Mouse (Mus musculus): ENCODE data around the gene Il1rl2. TPM values are rescaled to one million over a fixed set of nuclear protein-coding genes. Genes with fewer than 3 reads are reported as not detected.

Il1rl2 gene
- total and polyA plus RNA-seq, 2 experiments from 2014 or later: 0.82 to 0.84 TPM

DNA sequence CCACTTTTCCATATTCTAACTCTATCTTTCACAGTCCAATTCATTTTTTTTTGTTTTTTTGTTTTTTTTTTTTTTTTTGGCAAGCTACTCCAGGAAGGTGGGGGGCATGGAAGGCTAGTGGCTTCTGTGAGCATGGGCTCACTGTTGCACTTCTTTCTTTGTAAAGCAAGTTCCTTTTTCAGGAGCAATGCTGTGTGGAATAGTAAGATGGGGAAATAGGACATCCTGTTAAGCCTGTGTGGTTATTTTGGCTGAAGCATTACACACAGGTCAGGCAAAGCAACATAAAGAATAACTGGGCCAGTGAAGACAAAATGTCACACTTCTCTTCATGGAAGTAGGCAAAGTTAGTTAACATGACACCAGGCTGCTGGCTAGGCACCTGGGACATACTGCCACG, 85.5 kb downstream of the Il1rl2 start:
- no peak for DNase-seq (ENCODE audit: low spot score)
- Histone ChIP-seq H3K27me3 (ENCODE audit: insufficient read depth, low read length) (no peaks in the 10 kb centered on the region), H3K27ac (ENCODE audit: low read depth, low read length) (no peak overlapping the region), H3K36me3 (ENCODE audit: insufficient read depth, low read length) (no peaks in the 10 kb centered on the region), H3K9ac (replicated peaks; ENCODE audit: low read length, poor library complexity, severe bottlenecking) (no peak overlapping the region), H3K4me2 (ENCODE audit: low read depth, low read length, poor library complexity, severe bottlenecking) (no peak overlapping the region), H3K4me3 (ENCODE audit: low read depth, low read length) (no peak overlapping the region), H3K4me1 (ENCODE audit: insufficient read depth, low read length) (no peaks in the 10 kb centered on the region), H3K9me3 (ENCODE audit: low read length) (no peaks in the 10 kb centered on the region)
- WGBS: 50% methylated on average over 1 of the region's 1 CpGs
- no peak for TF ChIP-seq CTCF (IDR thresholded peaks at IDR 0.05)
- ATAC-seq (ENCODE audit: low FRiP score): no peak

DNA sequence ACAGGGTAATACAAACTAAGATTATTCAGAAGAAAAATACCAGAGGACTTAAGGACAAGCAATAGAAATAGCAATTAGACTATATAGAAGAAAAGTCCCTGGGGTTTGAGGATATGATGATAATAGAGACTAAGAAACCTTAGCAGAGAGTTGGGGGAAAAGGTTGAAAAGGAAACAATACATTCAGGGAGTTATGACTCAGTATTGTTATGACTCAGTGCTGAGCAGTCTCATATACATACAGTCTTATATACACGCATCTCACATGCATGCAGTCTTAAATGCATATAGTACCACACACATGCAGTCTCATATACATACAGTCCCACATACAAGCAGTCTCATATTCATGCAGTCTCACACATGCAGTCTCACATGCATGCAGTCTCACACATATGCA, 88.6 kb downstream of the Il1rl2 start:
- H3K9me3 ChIP-seq (ENCODE audit: low read length): no peaks in the 10 kb centered on the region
- H3K27ac ChIP-seq (ENCODE audit: low read depth, low read length): no peak overlapping the region
- ATAC-seq (ENCODE audit: low FRiP score) (no peak), DNase-seq (ENCODE audit: low spot score) (no peak)
- H3K9ac ChIP-seq (replicated peaks; ENCODE audit: low read length, poor library complexity, severe bottlenecking): no peak overlapping the region
- no peak overlapping the region for H3K4me3 ChIP-seq (ENCODE audit: low read depth, low read length)
- H3K27me3 ChIP-seq (ENCODE audit: insufficient read depth, low read length): no peaks in the 10 kb centered on the region
- H3K4me2 ChIP-seq (ENCODE audit: low read depth, low read length, poor library complexity, severe bottlenecking): no peak overlapping the region
- 94% methylated on average over 1 of the region's 1 CpGs for WGBS
- no peaks in the 10 kb centered on the region for H3K4me1 ChIP-seq (ENCODE audit: insufficient read depth, low read length)
- TF ChIP-seq CTCF (IDR thresholded peaks at IDR 0.05): no peak
- no peaks in the 10 kb centered on the region for H3K36me3 ChIP-seq (ENCODE audit: insufficient read depth, low read length)

DNA sequence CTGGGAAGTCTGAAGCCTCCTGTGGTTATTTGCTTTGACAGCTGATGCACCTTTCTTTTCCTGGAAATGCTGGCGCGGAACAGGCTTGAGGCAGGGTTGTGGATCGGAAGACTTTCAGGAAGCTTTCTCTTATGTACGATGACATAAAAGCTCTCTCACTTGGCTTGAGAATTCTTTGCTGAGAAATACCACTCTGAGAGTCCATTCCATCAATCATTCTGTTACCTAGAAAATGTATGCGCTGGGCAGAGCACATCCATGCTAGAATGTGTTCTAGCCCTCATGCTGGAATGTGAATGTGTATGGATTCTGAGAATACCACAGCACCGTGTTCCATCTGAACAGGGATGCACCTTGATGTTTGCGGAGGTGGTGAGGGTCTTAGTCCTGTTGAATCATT, 89.9 kb downstream of the Il1rl2 start:
- no peaks in the 10 kb centered on the region for H3K27me3 ChIP-seq (ENCODE audit: insufficient read depth, low read length)
- H3K9me3 ChIP-seq (ENCODE audit: low read length): no peaks in the 10 kb centered on the region
- ATAC-seq (ENCODE audit: low FRiP score) (no peak), DNase-seq (ENCODE audit: low spot score) (no peak)
- H3K4me2 ChIP-seq (ENCODE audit: low read depth, low read length, poor library complexity, severe bottlenecking): no peak overlapping the region
- no peak overlapping the region for H3K27ac ChIP-seq (ENCODE audit: low read depth, low read length)
- no peaks in the 10 kb centered on the region for H3K36me3 ChIP-seq (ENCODE audit: insufficient read depth, low read length)
- H3K4me1 ChIP-seq (ENCODE audit: insufficient read depth, low read length): no peaks in the 10 kb centered on the region
- no peak overlapping the region for H3K4me3 ChIP-seq (ENCODE audit: low read depth, low read length)
- H3K9ac ChIP-seq (replicated peaks; ENCODE audit: low read length, poor library complexity, severe bottlenecking): no peak overlapping the region
- WGBS: 82% methylated on average over 7 of the region's 7 CpGs
- TF ChIP-seq CTCF (IDR thresholded peaks at IDR 0.05): no peak

DNA sequence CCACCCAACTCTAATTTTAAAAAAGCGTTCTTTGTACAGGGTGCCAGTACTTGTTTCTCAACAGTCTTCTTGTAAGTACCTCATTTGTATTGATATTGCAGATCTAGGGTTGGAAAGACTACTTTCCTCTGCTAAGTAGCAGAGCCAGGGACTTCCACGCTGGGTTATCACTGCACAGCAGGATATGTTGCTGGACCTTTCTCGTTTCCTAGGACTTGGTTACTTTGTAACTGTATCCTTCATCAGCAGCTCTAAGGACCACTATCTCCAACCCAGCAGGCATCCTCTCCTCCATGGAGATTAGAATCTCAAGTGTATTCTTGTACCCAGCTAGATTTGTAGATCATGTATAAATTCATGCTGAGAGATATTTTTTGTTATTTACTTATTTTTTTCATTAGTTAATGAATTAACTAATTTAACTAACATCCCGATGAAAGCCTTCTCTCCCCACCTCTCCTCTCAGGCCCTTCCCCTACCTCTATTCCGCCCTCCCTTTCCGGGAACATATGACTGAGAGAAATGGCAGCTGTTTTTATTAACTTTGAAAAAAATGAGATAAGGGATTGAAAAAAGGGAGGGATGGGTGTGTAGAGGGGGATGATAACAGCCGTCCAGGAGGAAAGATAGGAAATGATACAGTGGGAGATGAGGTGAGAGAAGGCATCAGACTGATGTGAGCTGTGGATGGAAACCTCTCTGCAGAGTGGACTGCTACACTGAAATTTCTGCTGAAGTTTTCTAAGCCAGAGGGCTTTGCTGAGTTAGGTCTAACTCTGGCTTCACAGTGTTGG, 90.7 kb downstream of the Il1rl2 start:
- H3K4me2 ChIP-seq (ENCODE audit: low read depth, low read length, poor library complexity, severe bottlenecking): no peak overlapping the region
- WGBS: 71% methylated on average over 7 of the region's 7 CpGs
- no peak for ATAC-seq (ENCODE audit: low FRiP score)

DNA sequence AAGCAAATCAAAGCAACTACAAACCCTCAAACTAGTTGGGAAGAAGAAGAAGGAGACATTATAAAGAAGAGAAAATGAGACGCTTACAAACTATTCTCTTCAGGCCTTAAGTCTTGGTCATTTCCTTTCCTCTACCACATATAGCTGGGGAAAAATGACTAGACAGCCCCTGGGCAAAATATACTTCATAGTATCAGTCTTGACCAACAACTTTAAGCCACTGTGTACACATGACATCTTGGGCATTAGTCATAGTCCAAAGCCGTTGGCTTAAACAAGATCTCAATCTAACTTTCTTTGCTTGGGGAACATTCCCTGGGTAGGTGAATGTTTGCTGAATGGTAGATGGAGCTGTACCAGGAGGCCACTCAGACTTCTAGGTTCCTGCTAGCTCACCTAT, 92.6 kb downstream of the Il1rl2 start:
- WGBS: 94% methylated on average over 2 of the region's 2 CpGs
- DNase-seq (ENCODE audit: low spot score) (no peak), ATAC-seq (ENCODE audit: low FRiP score) (no peak)
- Histone ChIP-seq H3K4me2 (ENCODE audit: low read depth, low read length, poor library complexity, severe bottlenecking) (no peak overlapping the region), H3K4me1 (ENCODE audit: insufficient read depth, low read length) (no peaks in the 10 kb centered on the region), H3K9ac (replicated peaks; ENCODE audit: low read length, poor library complexity, severe bottlenecking) (no peak overlapping the region), H3K36me3 (ENCODE audit: insufficient read depth, low read length) (no peaks in the 10 kb centered on the region), H3K9me3 (ENCODE audit: low read length) (no peaks in the 10 kb centered on the region), H3K4me3 (ENCODE audit: low read depth, low read length) (no peak overlapping the region), H3K27ac (ENCODE audit: low read depth, low read length) (no peak overlapping the region), H3K27me3 (ENCODE audit: insufficient read depth, low read length) (no peaks in the 10 kb centered on the region)
- TF ChIP-seq CTCF (IDR thresholded peaks at IDR 0.05): no peak

More for the DNA sequence above, 90.7 kb downstream of the Il1rl2 start:
- no peak overlapping the region for H3K4me3 ChIP-seq (ENCODE audit: low read depth, low read length)
- no peak for TF ChIP-seq CTCF (IDR thresholded peaks at IDR 0.05)
- H3K4me1 ChIP-seq (ENCODE audit: insufficient read depth, low read length): no peaks in the 10 kb centered on the region
- no peaks in the 10 kb centered on the region for H3K9me3 ChIP-seq (ENCODE audit: low read length)
- H3K27me3 ChIP-seq (ENCODE audit: insufficient read depth, low read length): no peaks in the 10 kb centered on the region
- no peaks in the 10 kb centered on the region for H3K36me3 ChIP-seq (ENCODE audit: insufficient read depth, low read length)
- DNase-seq (ENCODE audit: low spot score): no peak
- no peak overlapping the region for H3K27ac ChIP-seq (ENCODE audit: low read depth, low read length)
- no peak overlapping the region for H3K9ac ChIP-seq (replicated peaks; ENCODE audit: low read length, poor library complexity, severe bottlenecking)

Other genes starting within 250 kb of the Il1rl2 start
- gene Il1r1, start 99.5 kb upstream of the Il1rl2 start, total RNA-seq (2014; rRNA removed): 0.71 and 1.0 TPM in 2 replicates
- gene Il1r1, start 99.5 kb upstream of the Il1rl2 start, polyA plus RNA-seq (2015; fragmentation: Nextera tagmentation; extraction: Ambion mirVana): 0.49 and 0.63 TPM in 2 replicates
- gene Il1rl1, start 105.0 kb downstream of the Il1rl2 start, total RNA-seq (2014; rRNA removed): 0.09 and 0.33 TPM in 2 replicates
- 0.04 and 0.20 TPM in 2 replicates for gene Il1rl1, start 105.0 kb downstream of the Il1rl2 start, polyA plus RNA-seq (2015; fragmentation: Nextera tagmentation; extraction: Ambion mirVana)
- not detected in 2 replicates for gene Il18r1, start 140.9 kb downstream of the Il1rl2 start, total RNA-seq (2014; rRNA removed)
- 0.05 TPM in 1 of 2 replicates, not detected in the other for gene Il18r1, start 140.9 kb downstream of the Il1rl2 start, polyA plus RNA-seq (2015; fragmentation: Nextera tagmentation; extraction: Ambion mirVana)
- gene Il18rap, start 190.8 kb downstream of the Il1rl2 start, total RNA-seq (2014; rRNA removed): 0.11 TPM in 1 of 2 replicates, not detected in the other
- gene Il18rap, start 190.8 kb downstream of the Il1rl2 start, polyA plus RNA-seq (2015; fragmentation: Nextera tagmentation; extraction: Ambion mirVana): 0.09 and 0.12 TPM in 2 replicates

All from midbrain, postnatal 0 days (tissue).